Mouse (Mus musculus) hematopoietic stem cell, adult 5-6 weeks (primary cell): ENCODE measurements around the gene Nlrp6. TPM values are rescaled to one million over a fixed set of nuclear protein-coding genes. Genes with fewer than 3 reads are reported as not detected.
"Not testable (repeated sequence)": the region's sequence is repeated elsewhere in the genome, so short reads cannot be mapped to it uniquely, and the experiment has no call there.

Experiments used
- ATAC-seq, 2 experiments: fragments of 125-278 bp in 1 of 2; replicated peaks in 1 of 2; 2 replicates each; pipeline ENCODE4 v1.8.0; 2016 to 2017; ENCODE audit warnings: inconsistent platforms in 2 of 2, mild to moderate bottlenecking in 2 of 2, moderate number of reproducible peaks in 2 of 2, low read depth in 1 of 2, moderate TSS enrichment in 1 of 2; ENCODE audit not compliant: low FRiP score in 2 of 2, poor library complexity in 2 of 2, severe bottlenecking in 2 of 2, insufficient read depth in 1 of 2, low TSS enrichment in 1 of 2
- total RNA-seq: library from RNA; stranded (forward); fragments of 172-1452, 232-1000 nt; gene quantifications from 2 replicates; pipeline ENCODE4 v1.2.3, GENCODE M21; 2017

The Nlrp6 gene
- total RNA-seq, 1 experiment from 2014 or later: 0.35 TPM

DNA sequence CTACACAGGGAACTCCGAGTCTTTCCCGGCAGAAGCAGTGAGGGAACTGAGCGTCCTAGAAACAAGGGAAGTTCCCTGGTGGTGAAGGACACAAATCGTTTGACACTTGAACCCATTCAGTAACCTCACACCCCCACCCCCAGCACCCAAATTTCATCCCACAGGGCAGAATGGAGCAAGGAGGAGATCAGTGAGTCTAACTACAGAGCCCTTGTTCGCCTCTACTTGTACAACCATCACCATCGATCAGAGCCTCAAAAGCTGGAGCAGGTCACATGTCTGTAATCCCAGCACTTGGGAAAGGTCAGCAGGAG, 35.8 kb downstream of the Nlrp6 start:
- ATAC-seq: no peak

GRCm38 (mm10) chr7:140959181-140959901, 38.6 kb downstream of the Nlrp6 start:
- ATAC-seq: peak; percentile 44 to 46; a peak in 3 of 4 replicates

DNA sequence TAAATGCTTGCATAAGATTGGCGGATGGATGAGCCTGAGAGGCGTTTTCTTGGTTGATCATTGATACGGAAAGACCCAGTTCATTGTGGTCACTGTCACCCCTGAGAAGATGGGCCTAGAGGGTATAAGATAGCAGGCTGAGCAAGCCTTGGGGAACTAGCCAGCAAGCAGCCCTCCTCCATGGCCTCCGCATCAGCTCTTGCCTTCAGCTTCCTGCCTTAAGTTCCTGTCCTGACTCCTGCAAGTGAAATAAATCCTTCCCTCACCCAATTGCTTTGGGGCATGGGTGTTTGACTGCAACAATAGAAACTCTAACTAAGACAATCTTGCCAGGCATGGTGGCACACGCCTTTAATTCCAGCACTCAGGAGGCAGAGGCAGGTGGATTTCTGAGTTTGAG, 39.3 kb downstream of the Nlrp6 start:
- no peak for ATAC-seq

GRCm38 (mm10) chr7:140961416-140961815, 40.7 kb downstream of the Nlrp6 start:
- ATAC-seq: no peak

DNA sequence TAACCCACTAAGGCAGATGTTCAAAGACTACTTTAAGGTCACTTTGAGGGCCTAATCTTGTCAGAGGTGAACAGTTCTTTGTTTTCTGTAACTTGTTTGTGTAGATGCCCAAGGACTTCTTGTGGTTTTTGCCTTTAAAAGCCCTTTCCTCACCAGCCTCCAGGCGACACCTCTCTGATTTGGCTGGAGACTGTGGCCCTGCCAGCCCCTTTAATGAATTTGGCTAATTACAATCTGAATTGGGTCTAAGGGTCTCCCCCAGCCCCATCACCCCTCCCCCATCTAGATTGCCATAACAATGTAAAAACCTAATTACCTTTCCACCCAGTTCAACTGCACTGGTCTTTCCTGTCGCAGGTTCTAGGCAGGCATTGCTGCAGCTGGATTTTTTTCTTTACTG, 42.0 kb downstream of the Nlrp6 start:
- no peak for ATAC-seq

DNA sequence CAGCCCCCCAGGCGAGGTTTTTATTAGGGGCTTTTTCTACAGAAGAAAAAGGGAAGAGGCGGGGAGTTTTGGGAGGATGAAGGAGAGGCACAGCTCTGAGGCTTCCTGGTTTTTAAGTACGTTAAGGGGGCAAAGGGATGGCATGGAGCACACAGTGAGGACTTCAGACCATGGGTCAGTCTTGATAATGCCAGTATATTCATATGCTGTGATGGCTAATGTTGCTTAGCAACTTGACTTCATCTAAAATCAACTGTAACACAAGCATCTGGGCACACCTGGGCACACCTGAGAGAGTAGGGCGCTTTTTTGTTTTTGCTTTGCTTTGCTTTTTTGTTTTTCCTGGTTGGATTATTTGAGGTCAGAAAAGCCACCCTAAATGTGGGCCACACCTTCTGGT, 46.2 kb downstream of the Nlrp6 start, which contains the start of gene Ifitm1:
Gene Ifitm1 (plus strand): TSS at position 301 of the 400 bp plus-strand sequence.
- no peak for ATAC-seq

DNA sequence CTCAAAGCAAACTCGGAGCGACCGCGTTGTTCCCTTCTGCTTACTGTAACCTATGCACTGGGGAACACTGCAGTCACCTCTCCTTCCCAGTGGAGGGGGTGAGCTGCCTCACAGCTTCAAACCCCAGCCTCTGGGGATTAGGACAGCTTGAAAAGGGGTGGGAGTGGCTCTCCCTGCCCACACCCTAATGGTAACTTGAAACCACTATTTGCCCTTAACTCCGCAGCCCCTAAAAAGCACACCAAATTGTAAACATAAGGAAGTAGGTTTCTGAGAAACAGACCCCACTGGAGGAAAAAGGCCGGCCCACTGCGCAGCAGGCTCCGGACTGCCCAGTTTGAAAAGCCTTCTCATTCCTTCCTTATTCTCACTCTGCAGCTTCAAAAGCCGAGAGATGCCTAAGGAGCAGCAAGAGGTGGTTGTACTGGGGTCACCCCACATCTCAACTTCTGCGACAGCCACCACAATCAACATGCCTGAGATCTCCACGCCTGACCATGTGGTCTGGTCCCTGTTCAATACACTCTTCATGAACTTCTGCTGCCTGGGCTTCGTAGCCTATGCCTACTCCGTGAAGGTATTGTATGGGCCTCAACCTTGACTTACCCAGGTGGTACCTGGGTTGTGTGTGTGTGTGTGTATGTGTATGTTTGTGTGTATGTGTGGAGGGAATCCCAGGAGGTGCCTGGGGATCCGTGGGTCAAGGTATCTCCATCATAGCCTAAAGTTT, 47.3 kb downstream of the Nlrp6 start:
- peak; percentile 89 to 93 for ATAC-seq

- not testable (repeated sequence) for ATAC-seq
Observed at GRCm38 (mm10) chr7:140968710-140969109, 48.0 kb downstream of the Nlrp6 start.

DNA sequence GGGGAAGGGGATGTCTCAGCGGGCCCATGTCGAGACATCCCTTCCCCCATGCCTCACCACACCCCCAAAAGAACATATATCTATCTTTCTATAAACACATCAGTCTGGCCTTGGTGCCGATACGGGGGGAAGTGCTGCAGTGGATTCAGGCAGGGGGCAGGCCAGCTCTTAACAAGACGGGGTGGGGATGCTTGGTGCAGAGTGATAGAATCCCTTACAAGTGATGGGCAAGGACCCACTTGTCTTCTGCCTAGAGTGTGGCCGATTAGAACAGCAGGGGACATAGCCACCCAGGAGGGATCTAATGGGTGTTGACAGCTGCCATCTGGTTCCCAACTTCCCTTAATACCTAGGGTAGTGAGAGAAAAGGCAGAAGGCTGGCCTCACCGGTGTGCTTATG, 50.2 kb downstream of the Nlrp6 start:
- no peak for ATAC-seq

GRCm38 (mm10) chr7:140971479-140972171, 50.9 kb downstream of the Nlrp6 start:
- no peak for ATAC-seq

DNA sequence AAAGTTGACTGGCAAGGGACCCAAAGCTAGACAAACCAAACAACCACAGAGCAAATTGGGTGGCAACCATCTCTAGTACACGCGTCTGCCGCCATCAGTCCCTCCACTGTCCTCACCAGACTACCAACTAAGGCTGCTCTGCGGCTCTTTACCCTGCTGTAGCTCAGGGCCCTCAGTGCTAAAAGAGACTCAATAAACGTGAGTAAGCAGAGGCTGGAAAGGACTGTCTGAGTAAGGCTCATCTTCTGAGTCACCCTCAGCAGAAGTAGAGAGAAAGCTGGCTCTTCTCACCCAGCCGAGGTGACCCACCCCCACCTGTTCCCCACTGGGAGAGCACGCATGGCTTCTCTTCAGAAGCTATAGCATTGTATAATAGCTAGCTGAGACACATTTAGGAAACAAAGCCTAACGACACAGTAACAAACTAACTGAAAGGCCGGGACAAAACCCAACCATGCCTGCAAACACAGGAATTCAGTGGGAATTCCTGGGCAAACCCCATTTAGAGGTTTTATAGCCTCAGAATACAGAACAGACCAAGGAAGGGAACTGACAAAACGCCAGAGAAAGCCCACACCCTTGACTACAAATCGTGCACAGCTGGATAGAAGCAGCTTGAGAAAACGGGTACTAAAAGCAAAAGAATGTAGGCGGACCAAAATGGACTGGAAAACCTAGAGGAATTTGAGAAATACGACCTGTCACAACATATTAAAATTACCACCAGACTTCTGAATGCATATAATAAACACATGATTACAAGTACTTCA, 52.9 kb downstream of the Nlrp6 start:
- no peak for ATAC-seq

DNA sequence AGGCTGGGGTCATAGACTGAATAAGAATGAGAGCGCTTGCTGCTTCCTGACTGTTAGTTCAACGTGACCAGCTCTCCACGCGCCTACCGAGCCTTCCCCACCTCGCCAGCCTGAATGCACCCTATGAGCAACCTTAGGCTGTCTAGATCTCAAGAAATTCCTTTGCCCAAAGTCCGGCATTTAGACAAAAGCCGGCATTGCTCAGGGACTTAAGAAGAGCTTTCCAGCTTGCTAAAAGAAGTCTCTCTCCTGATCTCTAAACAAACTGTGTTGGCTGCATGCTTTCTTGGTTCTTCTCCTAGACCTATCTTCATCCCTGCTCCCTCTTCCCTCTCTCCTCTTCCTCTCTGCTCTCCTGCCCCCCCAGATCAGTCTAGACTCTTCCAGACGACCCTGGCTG, 54.2 kb downstream of the Nlrp6 start:
- ATAC-seq: no peak

DNA sequence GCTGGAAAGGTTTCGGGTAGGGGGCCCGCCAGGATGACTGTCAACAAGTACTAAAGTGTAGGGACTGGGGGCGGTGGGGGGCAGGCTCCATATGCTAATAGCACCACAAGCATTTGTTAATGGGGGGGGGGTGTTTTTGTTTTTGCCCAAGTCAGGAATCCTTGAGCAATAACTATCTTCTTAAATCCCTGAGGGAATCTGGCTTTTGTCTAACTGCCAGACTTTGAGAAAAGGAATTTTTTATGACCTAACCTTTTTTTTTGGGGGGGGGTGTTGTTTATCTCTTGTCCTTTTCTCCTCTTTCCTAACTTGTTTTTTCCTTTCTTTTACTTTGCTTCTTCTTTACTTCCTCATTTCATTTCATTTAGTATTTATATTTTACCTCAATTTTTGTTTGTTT, 54.8 kb downstream of the Nlrp6 start:
- ATAC-seq: no peak

- peak in 1 of 2 experiments; percentile 58; a peak in 2 of 4 replicates for ATAC-seq
Observed at GRCm38 (mm10) chr7:140976720-140977119, 56.0 kb downstream of the Nlrp6 start.
